Mouse (Mus musculus): ENCODE measurements at regions not wholly inside any gene's neighbourhood (a gene's known extent, or its start where the extent isn't known, plus 50 kb on each side); places are given as distances from the start of the nearest gene placed in this dataset.

DNA sequence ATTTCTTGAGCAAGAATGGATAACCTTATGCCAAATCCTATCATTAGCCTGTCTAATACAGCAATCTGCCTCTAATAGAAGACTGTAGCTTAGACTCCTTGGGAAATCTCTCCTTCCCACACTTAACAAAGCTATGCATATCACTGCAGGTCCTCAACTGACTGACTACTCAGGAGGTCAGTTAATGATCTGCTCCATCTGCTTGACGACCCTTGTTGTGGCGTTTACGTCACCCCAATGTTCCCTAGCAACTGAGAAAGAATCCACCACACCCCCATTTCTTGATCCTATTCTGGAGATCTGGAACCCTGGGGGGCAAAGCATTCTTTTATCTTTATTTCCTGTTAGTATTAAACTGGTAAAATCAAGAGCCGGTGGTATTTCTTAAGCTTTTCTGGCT, 91.4 kb upstream of the Smad1 start:
- H3K27me3 ChIP-seq, result no peaks in the 10 kb centered on the region
- TF ChIP-seq CTCF (IDR thresholded peaks at IDR 0.05), result no peak
- DNase-seq (ENCODE audit: low read depth, low spot score) (peak; percentile 59), ATAC-seq (peak; percentile 76)
- in situ Hi-C loops (cut with MboI; ENCODE audit: low pct_unique_long_range_greater_than_20kb), result loop anchor here (10.0 kb wide), 1 partner anchor 276 kb away; no protein-coding TSS in a partner anchor
- ChIA-PET CTCF (no interaction called here), POLR2A (no interaction called here)

DNA sequence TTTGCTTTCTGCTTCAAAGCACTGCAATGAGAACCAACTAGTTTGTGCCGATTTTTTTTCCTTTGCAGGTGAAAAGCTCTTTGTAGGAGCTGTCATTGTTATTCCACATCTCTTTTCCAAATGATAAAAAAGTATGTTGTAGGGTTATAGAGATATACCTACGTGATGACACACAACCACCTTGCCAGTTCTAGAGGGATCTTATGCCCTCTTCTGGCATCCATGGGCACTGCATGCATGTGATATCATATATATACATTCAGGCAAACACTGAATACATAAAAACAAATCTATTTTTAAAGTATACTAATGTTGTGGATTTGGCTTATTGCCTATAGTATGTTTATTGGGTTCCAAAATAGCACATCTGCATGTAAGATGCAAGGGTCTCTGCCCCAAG, 89.5 kb upstream of the Smad1 start:
- no peak for DNase-seq (ENCODE audit: low read depth, low spot score)

DNA sequence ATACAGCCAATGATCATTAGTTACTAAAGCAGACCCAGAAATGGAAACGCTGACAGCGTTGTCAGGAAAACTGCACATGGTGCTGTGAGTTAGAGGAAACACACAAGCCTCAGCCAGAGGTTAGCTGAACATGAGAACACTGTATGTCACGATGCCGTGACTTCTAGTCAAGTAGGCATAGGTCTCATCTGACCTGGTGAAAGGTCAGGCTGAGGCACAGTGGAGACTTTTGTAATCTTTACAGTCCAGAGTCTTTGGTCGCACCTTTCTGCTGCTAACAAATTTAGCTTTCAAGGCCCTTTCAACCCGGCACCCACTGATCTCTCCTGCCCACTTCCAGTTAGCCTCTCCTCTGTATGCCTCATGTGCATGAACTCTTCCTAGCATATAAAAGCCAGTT, 88.3 kb upstream of the Smad1 start:
- no peak for TF ChIP-seq CTCF (IDR thresholded peaks at IDR 0.05)
- in situ Hi-C loops (cut with MboI; ENCODE audit: low pct_unique_long_range_greater_than_20kb), result loop anchor here (10.0 kb wide), 1 partner anchor 183 kb away; no protein-coding TSS in a partner anchor
- no peaks in the 10 kb centered on the region for H3K27me3 ChIP-seq
- ChIA-PET POLR2A (no interaction called here), CTCF (no interaction called here)
- ATAC-seq (no peak), DNase-seq (ENCODE audit: low read depth, low spot score) (no peak)

More for the DNA sequence above, 89.5 kb upstream of the Smad1 start:
- ChIA-PET POLR2A (no interaction called here), CTCF (no interaction called here)
- TF ChIP-seq CTCF (IDR thresholded peaks at IDR 0.05), result peak; percentile 62
- no peak for ATAC-seq
- no peaks in the 10 kb centered on the region for H3K27me3 ChIP-seq
- in situ Hi-C loops (cut with MboI; ENCODE audit: low pct_unique_long_range_greater_than_20kb), result loop anchor here (10.0 kb wide), 1 partner anchor 184 kb away; no protein-coding TSS in a partner anchor

DNA sequence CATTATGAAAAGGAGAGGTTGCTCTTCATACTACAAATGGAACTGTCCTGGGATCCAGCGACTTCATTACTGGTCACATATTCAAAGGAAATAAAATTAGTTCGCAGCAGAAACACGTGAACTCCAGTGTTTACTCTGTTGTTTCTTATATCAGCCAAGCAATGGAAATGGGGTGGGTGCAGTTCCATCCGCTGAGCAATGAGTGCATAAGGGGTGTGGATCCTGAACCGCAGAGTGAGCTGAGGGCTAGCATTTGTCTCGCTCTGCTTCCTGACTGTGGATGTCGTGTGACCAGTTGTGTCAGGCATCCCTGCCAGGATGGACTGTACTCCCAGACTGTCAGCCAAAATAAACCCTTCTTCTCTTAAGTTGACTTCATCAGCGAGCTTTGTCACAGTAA, 80.0 kb upstream of the Smad1 start:
- in situ Hi-C loops (cut with MboI; ENCODE audit: low pct_unique_long_range_greater_than_20kb), result no loop called here
- DNase-seq (ENCODE audit: low read depth, low spot score) (no peak), ATAC-seq (no peak)
- POLR2A ChIA-PET, result no interaction called here
- no peak for TF ChIP-seq CTCF (IDR thresholded peaks at IDR 0.05)
- CTCF ChIA-PET, result no interaction called here
- peaks cover 3% of the 10 kb centered on the region for H3K27me3 ChIP-seq

DNA sequence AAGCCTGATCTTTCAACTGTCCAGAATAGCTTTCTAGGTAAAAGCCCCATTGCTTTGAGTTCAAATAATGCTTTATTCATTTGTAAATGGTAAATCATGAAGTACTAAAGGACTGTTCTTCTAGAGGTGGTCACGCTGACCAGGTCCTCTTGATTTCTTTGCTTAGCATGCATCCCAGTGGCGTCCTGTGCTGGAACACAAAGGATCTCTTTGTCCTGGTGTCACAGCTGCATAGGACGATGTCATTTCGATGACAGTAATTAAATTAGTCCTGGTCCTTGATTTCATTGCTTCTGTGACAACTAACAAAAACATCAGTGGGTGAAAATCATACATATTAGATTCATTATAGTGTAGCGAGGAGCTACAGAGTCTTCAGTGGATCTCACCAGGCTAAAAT, 76.7 kb upstream of the Smad1 start:
- peaks cover 3% of the 10 kb centered on the region for H3K27me3 ChIP-seq
- no peak for ATAC-seq
- ChIA-PET CTCF (no interaction called here), POLR2A (no interaction called here)
- DNase-seq (ENCODE audit: low read depth, low spot score), result no peak
- in situ Hi-C loops (cut with MboI; ENCODE audit: low pct_unique_long_range_greater_than_20kb), result no loop called here
- no peak for TF ChIP-seq CTCF (IDR thresholded peaks at IDR 0.05)

DNA sequence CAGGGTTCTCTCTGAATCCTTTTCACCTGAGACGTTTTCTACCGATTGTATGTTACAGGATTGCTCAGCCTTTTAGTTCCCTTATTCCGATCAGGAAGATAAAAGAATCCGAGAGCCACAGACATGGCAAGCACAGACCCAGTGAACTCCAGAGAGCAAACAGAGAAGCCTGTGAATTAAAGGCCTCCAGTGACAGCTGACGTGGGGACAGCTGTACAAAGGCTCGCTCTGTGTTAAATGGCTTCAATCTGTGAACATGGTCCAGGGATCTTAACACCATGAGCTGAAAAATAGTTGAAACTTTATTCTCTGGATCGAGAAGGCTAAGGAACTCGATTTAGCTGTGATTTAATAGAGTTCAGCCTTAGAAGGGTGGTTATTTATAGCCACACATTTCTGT, 75.4 kb upstream of the Smad1 start:
- in situ Hi-C loops (cut with MboI; ENCODE audit: low pct_unique_long_range_greater_than_20kb), result no loop called here
- CTCF ChIA-PET, result interaction anchor here (1.1 kb wide), 1 partner anchor 9 kb away, joined by 3 read pairs; no protein-coding TSS in a partner anchor
- POLR2A ChIA-PET, result no interaction called here
- ATAC-seq (no peak), DNase-seq (ENCODE audit: low read depth, low spot score) (no peak)
- no peak for TF ChIP-seq CTCF (IDR thresholded peaks at IDR 0.05)
- peaks cover 3% of the 10 kb centered on the region for H3K27me3 ChIP-seq

DNA sequence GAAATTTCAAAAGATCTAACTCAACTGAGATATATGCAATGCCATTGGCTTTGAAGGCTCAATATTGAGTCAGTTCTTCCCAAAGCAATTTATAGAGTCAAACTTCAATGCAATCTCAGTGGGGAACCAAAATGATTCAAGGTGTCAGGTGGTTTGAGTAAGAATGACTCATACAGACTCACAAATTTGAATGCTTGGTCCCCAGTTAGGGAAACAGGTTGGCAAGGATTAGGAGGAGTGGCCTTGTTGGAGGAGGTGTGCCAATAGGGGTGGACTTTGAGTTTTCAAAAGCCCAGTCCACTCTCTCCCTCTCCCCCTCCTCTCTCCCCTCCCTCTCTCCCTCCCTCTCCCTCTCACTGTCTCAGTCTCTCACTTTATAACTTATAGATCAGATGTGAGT, 52.8 kb upstream of the Smad1 start:
- ATAC-seq (no peak), DNase-seq (ENCODE audit: low read depth, low spot score) (peak; percentile 10)
- TF ChIP-seq CTCF (IDR thresholded peaks at IDR 0.05), result no peak
- CTCF ChIA-PET, result no interaction called here
- in situ Hi-C loops (cut with MboI; ENCODE audit: low pct_unique_long_range_greater_than_20kb), result no loop called here
- POLR2A ChIA-PET, result no interaction called here
- H3K27me3 ChIP-seq, result no peaks in the 10 kb centered on the region

DNA sequence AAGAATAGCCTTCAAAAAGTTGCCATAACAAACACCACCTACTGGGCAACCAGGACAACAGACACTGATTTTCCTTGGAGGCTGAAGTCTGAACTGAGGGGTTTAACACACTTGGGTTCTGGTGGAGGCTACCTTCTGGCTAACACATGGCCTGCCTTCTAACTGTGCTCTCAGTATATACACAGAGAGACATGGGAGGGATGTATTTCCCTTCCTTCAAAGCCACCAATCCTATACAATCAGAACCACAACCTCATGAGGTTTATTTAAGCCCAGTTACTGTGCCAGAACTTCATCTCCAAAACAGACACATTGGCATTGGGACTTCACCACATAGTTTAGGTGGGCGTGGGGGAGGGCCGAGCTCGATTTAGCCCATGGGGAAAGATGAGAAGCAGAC, 50.1 kb upstream of the Smad1 start:
- DNase-seq (ENCODE audit: low read depth, low spot score) (no peak), ATAC-seq (no peak)
- ChIA-PET CTCF (no interaction called here), POLR2A (no interaction called here)
- H3K27me3 ChIP-seq, result no peaks in the 10 kb centered on the region
- no peak for TF ChIP-seq CTCF (IDR thresholded peaks at IDR 0.05)
- in situ Hi-C loops (cut with MboI; ENCODE audit: low pct_unique_long_range_greater_than_20kb), result no loop called here

Data from Patski (cell line).